ENCODE assay signal across 8 mouse cellular contexts in the genomic region with DNA sequence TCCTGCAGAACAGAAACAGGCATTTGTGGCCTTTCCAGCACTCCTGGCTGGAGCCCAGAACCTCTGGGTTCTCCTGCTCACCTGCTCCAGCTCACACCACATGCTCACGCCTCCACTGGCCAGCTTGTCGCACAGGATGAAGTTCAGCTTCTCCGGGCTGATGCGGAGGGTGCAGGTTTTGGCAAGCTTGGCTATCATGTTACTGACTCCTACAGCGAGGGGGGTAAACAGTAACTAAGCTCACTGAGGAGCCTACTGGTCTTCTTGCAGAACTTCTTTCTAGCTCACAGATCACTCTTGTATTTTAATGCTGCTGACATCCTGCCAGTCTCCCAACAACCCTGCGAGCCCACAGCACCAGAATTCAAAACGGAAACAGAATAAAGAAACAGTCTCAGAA. TPM values are rescaled to one million over a fixed set of nuclear protein-coding genes. Genes with fewer than 3 reads are reported as not detected.
A peak's percentile ranks its signal among the peaks of the same experiment; 100 is the strongest.
DNase-seq lines count a peak whose midpoint lies in the region; TF ChIP-seq lines count a peak whose summit lies in the region.

No protein-coding gene starts in this region.

- TF ChIP-seq CTCF in layer of hippocampus, adult 2 months (conservative IDR thresholded peaks at IDR 0.05): no peak

- WGBS in embryonic facial prominence, embryonic 10.5 days: under 1% methylated on average over 7 of the region's 7 CpGs

- DNase-seq in layer of hippocampus, adult 2 months (ENCODE audit: low spot score in 2 of 2): peak; percentile 3 to 14
- DNase-seq in layer of hippocampus, postnatal 14 days (ENCODE audit: low spot score in 2 of 2): no peak
- DNase-seq in MEL-GATA-1-ER (ENCODE audit: extremely low read depth, low read depth): peak; percentile 46
- peak; percentile 64 for DNase-seq in embryonic facial prominence, embryonic 10.5 days (ENCODE audit: low spot score)
- peak; percentile 17 to 32 for DNase-seq in heart, postnatal 14 days
- DNase-seq in kidney, postnatal 4 days: peak; percentile 55 to 76
- DNase-seq in mesoderm, embryonic 11.5 days (ENCODE audit: low read depth, low spot score): peak; percentile 56
- DNase-seq in urinary bladder, postnatal 25 days (ENCODE audit: low spot score): peak; percentile 15

- H3K9me3 ChIP-seq in embryonic facial prominence, embryonic 10.5 days: no peaks in the 10 kb centered on the region

- intact Hi-C loops in heart, postnatal 14 days (cut with DNase I): loop anchor here (5.0 kb wide), 1 partner anchor 107 kb away; the partner anchor contains the start of gene Upp1

- H3K4me1 ChIP-seq in embryonic facial prominence, embryonic 10.5 days: peaks cover 15% of the 10 kb centered on the region

- peaks cover 34% of the 10 kb centered on the region for H3K36me3 ChIP-seq in embryonic facial prominence, embryonic 10.5 days (replicated peaks)

- peak overlapping the region; percentile 92 for H3K27ac ChIP-seq in layer of hippocampus, adult 2 months
- peak overlapping the region; percentile 98 for H3K27ac ChIP-seq in embryonic facial prominence, embryonic 10.5 days (replicated peaks)

- peak overlapping the region; percentile 89 for H3K4me3 ChIP-seq in layer of hippocampus, adult 2 months
- H3K4me3 ChIP-seq in embryonic facial prominence, embryonic 10.5 days: peak overlapping the region; percentile 80

- no peaks in the 10 kb centered on the region for H3K27me3 ChIP-seq in embryonic facial prominence, embryonic 10.5 days (replicated peaks; ENCODE audit: low read depth, poor library complexity, severe bottlenecking)

RNA-seq across cellular contexts. Expression of gene Hus1, which starts 0.6 kb away (rescaled TPM):
- 10 to 100 TPM; 14.1 to 15.3 TPM for total RNA-seq in layer of hippocampus, adult 2 months (2021)
- total RNA-seq in layer of hippocampus, postnatal 14 days (2021): 10 to 100 TPM; 11.4 to 12.7 TPM
- 25.1 and 28.5 TPM in 2 replicates for polyA plus RNA-seq in embryonic facial prominence, embryonic 10.5 days (2016; fragmentation: Nextera tagmentation; extraction: Ambion mirVana)
- 10 to 100 TPM; 10.8 to 12.1 TPM for total RNA-seq in heart, postnatal 14 days (2021)

RNA-seq across cellular contexts. Expression of gene Pkd1l1, which starts 37.4 kb away (rescaled TPM):
- total RNA-seq in layer of hippocampus, adult 2 months (2021): under 1 TPM in 1 of 2 experiments, not detected in 1; 0.05 TPM
- under 1 TPM; 0.16 to 0.24 TPM for total RNA-seq in layer of hippocampus, postnatal 14 days (2021)
- polyA plus RNA-seq in embryonic facial prominence, embryonic 10.5 days (2016; fragmentation: Nextera tagmentation; extraction: Ambion mirVana): 0.07 and 0.08 TPM in 2 replicates
- total RNA-seq in heart, postnatal 14 days (2021): under 1 TPM; 0.05 TPM

RNA-seq across cellular contexts. Expression of gene Gm11992, which starts 38.0 kb away (rescaled TPM):
- 1 to 10 TPM; 1.3 to 1.6 TPM for total RNA-seq in layer of hippocampus, adult 2 months (2021)
- 1 to 10 TPM; 1.4 to 2.0 TPM for total RNA-seq in layer of hippocampus, postnatal 14 days (2021)
- 0.35 TPM in 2 replicates for polyA plus RNA-seq in embryonic facial prominence, embryonic 10.5 days (2016; fragmentation: Nextera tagmentation; extraction: Ambion mirVana)
- 1 to 10 TPM; 1.1 TPM for total RNA-seq in heart, postnatal 14 days (2021)

RNA-seq across cellular contexts. Expression of gene Sun3, which starts 38.4 kb away (rescaled TPM):
- total RNA-seq in layer of hippocampus, adult 2 months (2021): under 1 TPM; 0.41 to 0.98 TPM
- total RNA-seq in layer of hippocampus, postnatal 14 days (2021): under 1 TPM; 0.43 to 0.55 TPM
- not detected in 2 replicates for polyA plus RNA-seq in embryonic facial prominence, embryonic 10.5 days (2016; fragmentation: Nextera tagmentation; extraction: Ambion mirVana)
- total RNA-seq in heart, postnatal 14 days (2021): 1 to 10 TPM; 2.7 to 2.8 TPM

Comparison
In these comparisons a context has a peak if more than half of its experiments do, and no peak if none do; other contexts are left out.
1. DNase-seq: peak in layer of hippocampus, adult 2 months (2 of 2), MEL-GATA-1-ER (single experiment), embryonic facial prominence, embryonic 10.5 days (single experiment), heart, postnatal 14 days (2 of 2), kidney, postnatal 4 days (2 of 2), mesoderm, embryonic 11.5 days (single experiment) and urinary bladder, postnatal 25 days (single experiment); none in layer of hippocampus, postnatal 14 days (0 of 2).